Mouse (Mus musculus) limb, embryonic 14.5 days (tissue): ENCODE measurements around the gene Olfr913. TPM values are rescaled to one million over a fixed set of nuclear protein-coding genes. Genes with fewer than 3 reads are reported as not detected.

Source experiments
- ATAC-seq: fragments of 200-750 bp; cut with Nextera tagmentation; 2 replicates; pipeline ENCODE4 v1.8.0; 2017; ENCODE audit warnings: low read depth, moderate number of reproducible peaks, moderate TSS enrichment; ENCODE audit not compliant: low FRiP score
- DNase-seq: peaks from one replicate; pipeline ENCODE4 v3.0.0-alpha.2; 2015; ENCODE audit warnings: low spot score
- H3K27ac ChIP-seq: fragments of 300-500 bp; sonication (generic); replicated peaks from 2 replicates; pipeline ENCODE4 v1.5.1; 2014; ENCODE audit warnings: low read depth, mild to moderate bottlenecking, low read length, moderate library complexity, mixed read lengths
- H3K27me3 ChIP-seq: fragments of 300-500 bp; sonication (generic); 2 replicates; pipeline ENCODE4 v1.6.1; 2014; ENCODE audit warnings: low read length, mixed read lengths; ENCODE audit not compliant: control insufficient read depth, insufficient read depth
- H3K36me3 ChIP-seq: fragments of 300-500 bp; sonication (generic); 2 replicates; pipeline ENCODE4 v1.6.1; 2014; ENCODE audit warnings: mild to moderate bottlenecking, low read length, moderate library complexity, mixed read lengths; ENCODE audit not compliant: control insufficient read depth, insufficient read depth
- H3K4me1 ChIP-seq: fragments of 300-500 bp; sonication (generic); 2 replicates; pipeline ENCODE4 v1.6.1; 2014; ENCODE audit warnings: antibody characterized with exemption, low read length, mixed read lengths; ENCODE audit not compliant: control insufficient read depth, insufficient read depth
- H3K4me2 ChIP-seq: fragments of 300-500 bp; sonication (generic); replicated peaks from 2 replicates; pipeline ENCODE4 v1.6.1; 2014; ENCODE audit warnings: low read depth, mild to moderate bottlenecking, low read length, moderate library complexity; ENCODE audit not compliant: severe bottlenecking
- H3K4me3 ChIP-seq: fragments of 300-500 bp; sonication (generic); replicated peaks from 2 replicates; pipeline ENCODE4 v1.5.1; 2014; ENCODE audit warnings: low read length
- H3K9ac ChIP-seq: fragments of 300-500 bp; sonication (generic); 2 replicates; pipeline ENCODE4 v1.6.1; 2014; ENCODE audit warnings: mild to moderate bottlenecking, low read depth, low read length, moderate library complexity; ENCODE audit not compliant: severe bottlenecking
- H3K9me3 ChIP-seq: fragments of 300-500 bp; sonication (generic); 2 replicates; pipeline ENCODE4 v1.6.1; 2016; ENCODE audit warnings: low read length; ENCODE audit not compliant: control insufficient read depth
- POLR2A ChIP-seq: fragments of 200-500 bp; IDR thresholded peaks from 2 replicates; pipeline ENCODE4 v1.8.0; 2012; ENCODE audit warnings: inconsistent platforms, mild to moderate bottlenecking, moderate library complexity, borderline replicate concordance; ENCODE audit not compliant: insufficient read depth, insufficient read length; ENCODE audit errors: extremely low read depth
- WGBS: fragments of 180-500 bp; shearing (Covaris S2); extraction: QIAGEN DNeasy Blood & Tissue Kit; methylation state at CpG from one replicate; pipeline ENCODE4 v1.1.7; 2014; 5-methylcytosine and 5-hydroxymethylcytosine counted together
- polyA plus RNA-seq, 2 experiments: library from polyadenylated mRNA; depleted of rRNA in 1 of 2; stranded (reverse) in 1 of 2; unstranded in 1 of 2; fragments of >200 nt; fragmentation: Nextera tagmentation in 1 of 2; extraction: Ambion mirVana in 1 of 2; gene quantifications; 2 replicates each; pipeline versions ENCODE4 v1.2.1 to v1.2.3; 2012 to 2014

Gene Olfr913
- polyA plus RNA-seq (2012; rRNA removed) (not detected in 2 replicates), polyA plus RNA-seq (2014; fragmentation: Nextera tagmentation; extraction: Ambion mirVana) (not detected in 2 replicates)

DNA sequence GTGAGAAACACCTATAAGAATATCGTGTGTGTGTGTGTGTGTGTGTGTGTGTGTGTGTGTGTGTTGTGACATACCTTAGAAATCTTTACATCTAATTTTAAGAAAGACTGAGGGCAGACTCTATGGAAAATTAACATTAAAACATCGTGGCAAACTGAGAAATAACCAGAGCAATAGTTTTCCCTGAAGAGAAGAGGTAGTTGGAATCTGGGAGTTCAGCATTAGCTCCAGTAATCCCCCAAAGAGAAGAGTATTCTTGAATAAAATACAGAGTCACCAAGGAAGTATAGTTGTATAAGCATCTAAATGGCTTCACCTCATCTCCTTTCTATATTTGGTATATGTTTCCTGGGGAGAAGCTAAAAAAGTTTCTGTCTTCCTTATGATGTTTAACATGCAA lies at the start of gene Olfr913:
Gene Olfr913, plus strand, starts transcription at position 301 of the 400 bp plus-strand sequence.
- no peak for TF ChIP-seq POLR2A
- Histone ChIP-seq H3K27me3 (no peaks in the 10 kb centered on the region), H3K36me3 (no peaks in the 10 kb centered on the region), H3K9me3 (no peaks in the 10 kb centered on the region), H3K4me1 (no peaks in the 10 kb centered on the region), H3K4me3 (no peak within 1 kb of the TSS), H3K27ac (no peak within 1 kb of the TSS), H3K4me2 (no peak within 1 kb of the TSS), H3K9ac (no peak within 1 kb of the TSS)
- DNase-seq (no peak), ATAC-seq (no peak)
- 49% methylated on average over 2 of the region's 2 CpGs for WGBS

DNA sequence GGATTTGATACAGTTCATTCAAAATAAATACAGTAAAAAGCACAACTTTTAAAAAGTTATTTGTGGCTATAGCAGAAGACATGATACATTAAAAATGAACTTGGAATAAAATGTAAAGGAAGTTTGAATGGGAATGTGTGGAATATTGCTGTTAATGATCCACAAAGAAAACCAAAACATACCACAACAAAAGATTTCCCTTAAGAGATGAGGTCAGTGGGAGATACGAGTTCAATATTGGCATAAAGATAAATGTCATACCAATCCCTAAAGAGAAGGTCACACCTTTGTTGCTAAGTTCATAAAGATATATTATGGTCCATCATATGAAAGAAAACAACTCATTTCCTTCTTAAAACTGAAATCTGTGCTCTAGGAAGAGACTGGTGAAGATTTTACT lies 12.7 kb upstream of the Olfr913 start, which contains the start of gene Olfr912:
Gene Olfr912, plus strand, starts transcription at position 301 of the 400 bp plus-strand sequence.
- WGBS, result 82% methylated on average over 1 of the region's 1 CpGs
- Histone ChIP-seq H3K9me3 (no peaks in the 10 kb centered on the region), H3K4me2 (no peak within 1 kb of the TSS), H3K27me3 (no peaks in the 10 kb centered on the region), H3K36me3 (no peaks in the 10 kb centered on the region), H3K27ac (no peak within 1 kb of the TSS), H3K4me1 (no peaks in the 10 kb centered on the region), H3K4me3 (no peak within 1 kb of the TSS), H3K9ac (no peak within 1 kb of the TSS)
- DNase-seq (no peak), ATAC-seq (no peak)
- TF ChIP-seq POLR2A, result no peak

- H3K4me2 ChIP-seq, result no peak overlapping the region
- no peaks in the 10 kb centered on the region for H3K4me1 ChIP-seq
- no peak overlapping the region for H3K9ac ChIP-seq
- H3K36me3 ChIP-seq, result no peaks in the 10 kb centered on the region
- no peak overlapping the region for H3K4me3 ChIP-seq
- ATAC-seq (no peak), DNase-seq (no peak)
- TF ChIP-seq POLR2A, result no peak
- 52% methylated on average over 1 of the region's 1 CpGs for WGBS
- H3K27ac ChIP-seq, result no peak overlapping the region
- no peaks in the 10 kb centered on the region for H3K27me3 ChIP-seq
- H3K9me3 ChIP-seq, result no peaks in the 10 kb centered on the region
Measured at GRCm38 (mm10) chr9:38591056-38591455, 1.5 kb upstream of the Olfr913 start.

DNA sequence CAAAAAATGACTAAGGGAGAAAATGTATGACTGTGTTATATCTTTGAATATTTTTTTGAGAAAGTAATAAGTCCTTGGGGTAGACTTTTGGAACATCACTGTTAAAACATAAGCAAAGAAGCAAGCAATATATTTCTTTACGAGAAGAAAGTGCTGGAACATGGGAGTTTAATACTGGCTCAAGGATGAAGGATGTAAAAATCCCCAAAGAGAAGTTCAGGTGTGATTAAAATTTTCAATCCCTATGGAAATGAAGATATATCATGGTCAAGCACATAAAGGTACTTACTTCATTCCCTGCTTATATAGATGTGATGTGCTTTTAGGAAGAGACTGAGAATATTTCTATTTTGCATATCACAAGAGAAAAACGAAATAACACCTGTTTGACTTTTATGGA lies 12.2 kb downstream of the Olfr913 start, which contains the start of gene Olfr914:
Gene Olfr914, plus strand, starts transcription at position 301 of the 400 bp plus-strand sequence.
- H3K27me3 ChIP-seq, result no peaks in the 10 kb centered on the region
- H3K4me2 ChIP-seq, result no peak within 1 kb of the TSS
- WGBS, result 78% methylated on average over 2 of the region's 2 CpGs
- no peaks in the 10 kb centered on the region for H3K36me3 ChIP-seq
- DNase-seq (no peak), ATAC-seq (no peak)
- no peaks in the 10 kb centered on the region for H3K9me3 ChIP-seq
- no peaks in the 10 kb centered on the region for H3K4me1 ChIP-seq
- no peak within 1 kb of the TSS for H3K27ac ChIP-seq
- no peak within 1 kb of the TSS for H3K4me3 ChIP-seq
- no peak within 1 kb of the TSS for H3K9ac ChIP-seq
- TF ChIP-seq POLR2A, result no peak

DNA sequence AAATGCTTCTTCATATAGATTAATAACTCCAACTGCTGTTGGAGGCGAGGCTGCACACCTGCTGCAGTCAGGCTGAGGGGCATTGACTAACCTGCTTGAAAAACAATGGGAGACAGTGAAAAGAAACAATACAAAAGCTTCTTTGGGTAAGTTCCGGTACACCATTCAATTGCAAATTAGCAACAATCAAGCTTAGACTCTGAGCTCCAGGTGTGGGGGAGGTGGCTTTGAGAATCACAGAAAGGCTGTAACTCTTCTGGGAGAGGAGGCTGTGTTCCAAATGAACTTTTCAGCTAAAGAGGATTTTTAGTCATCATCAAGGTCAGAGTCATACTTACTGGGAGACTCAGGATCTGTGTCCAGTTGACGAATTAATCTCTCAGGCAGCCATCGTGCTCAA lies 39.8 kb downstream of the Olfr913 start:
- H3K27ac ChIP-seq, result no peak overlapping the region
- 84% methylated on average over 4 of the region's 4 CpGs for WGBS
- ATAC-seq (no peak), DNase-seq (no peak)
- no peak overlapping the region for H3K4me3 ChIP-seq
- H3K27me3 ChIP-seq, result no peaks in the 10 kb centered on the region
- H3K4me1 ChIP-seq, result no peaks in the 10 kb centered on the region
- no peak overlapping the region for H3K9ac ChIP-seq
- no peaks in the 10 kb centered on the region for H3K9me3 ChIP-seq
- TF ChIP-seq POLR2A, result no peak
- H3K36me3 ChIP-seq, result no peaks in the 10 kb centered on the region
- H3K4me2 ChIP-seq, result no peak overlapping the region

Other genes with a start within 250 kb of the Olfr913 start
- not detected in 2 replicates for gene Olfr898, start 244.3 kb upstream of the Olfr913 start, polyA plus RNA-seq (2012; rRNA removed)
- not detected in 2 replicates for gene Olfr898, start 244.3 kb upstream of the Olfr913 start, polyA plus RNA-seq (2014; fragmentation: Nextera tagmentation; extraction: Ambion mirVana)
- not detected in 2 replicates for gene Olfr250, start 225.9 kb upstream of the Olfr913 start, polyA plus RNA-seq (2012; rRNA removed)
- gene Olfr250, start 225.9 kb upstream of the Olfr913 start, polyA plus RNA-seq (2014; fragmentation: Nextera tagmentation; extraction: Ambion mirVana), result not detected in 2 replicates
- gene Olfr251, start 215.7 kb upstream of the Olfr913 start, polyA plus RNA-seq (2012; rRNA removed), result not detected in 2 replicates
- gene Olfr251, start 215.7 kb upstream of the Olfr913 start, polyA plus RNA-seq (2014; fragmentation: Nextera tagmentation; extraction: Ambion mirVana), result not detected in 2 replicates
- not detected in 2 replicates for gene Olfr147, start 191.1 kb upstream of the Olfr913 start, polyA plus RNA-seq (2012; rRNA removed)
- gene Olfr147, start 191.1 kb upstream of the Olfr913 start, polyA plus RNA-seq (2014; fragmentation: Nextera tagmentation; extraction: Ambion mirVana), result not detected in 2 replicates
- not detected in 2 replicates for gene Olfr901, start 163.3 kb upstream of the Olfr913 start, polyA plus RNA-seq (2012; rRNA removed)
- not detected in 2 replicates for gene Olfr901, start 163.3 kb upstream of the Olfr913 start, polyA plus RNA-seq (2014; fragmentation: Nextera tagmentation; extraction: Ambion mirVana)
- gene Olfr902, start 145.1 kb upstream of the Olfr913 start, polyA plus RNA-seq (2012; rRNA removed), result not detected in 2 replicates
- gene Olfr902, start 145.1 kb upstream of the Olfr913 start, polyA plus RNA-seq (2014; fragmentation: Nextera tagmentation; extraction: Ambion mirVana), result not detected in 2 replicates
- gene Olfr904, start 129.6 kb upstream of the Olfr913 start, polyA plus RNA-seq (2012; rRNA removed), result not detected in 2 replicates
- not detected in 2 replicates for gene Olfr904, start 129.6 kb upstream of the Olfr913 start, polyA plus RNA-seq (2014; fragmentation: Nextera tagmentation; extraction: Ambion mirVana)
- not detected in 2 replicates for gene Olfr905, start 121.7 kb upstream of the Olfr913 start, polyA plus RNA-seq (2012; rRNA removed)
- gene Olfr905, start 121.7 kb upstream of the Olfr913 start, polyA plus RNA-seq (2014; fragmentation: Nextera tagmentation; extraction: Ambion mirVana), result not detected in 2 replicates
- not detected in 2 replicates for gene Olfr906, start 105.7 kb upstream of the Olfr913 start, polyA plus RNA-seq (2012; rRNA removed)
- not detected in 2 replicates for gene Olfr906, start 105.7 kb upstream of the Olfr913 start, polyA plus RNA-seq (2014; fragmentation: Nextera tagmentation; extraction: Ambion mirVana)
- gene Olfr907, start 97.0 kb upstream of the Olfr913 start, polyA plus RNA-seq (2012; rRNA removed), result not detected in 2 replicates
- not detected in 2 replicates for gene Olfr907, start 97.0 kb upstream of the Olfr913 start, polyA plus RNA-seq (2014; fragmentation: Nextera tagmentation; extraction: Ambion mirVana)
- not detected in 2 replicates for gene Olfr911-ps1, start 71.2 kb upstream of the Olfr913 start, polyA plus RNA-seq (2012; rRNA removed)
- not detected in 2 replicates for gene Olfr911-ps1, start 71.2 kb upstream of the Olfr913 start, polyA plus RNA-seq (2014; fragmentation: Nextera tagmentation; extraction: Ambion mirVana)
- not detected in 2 replicates for gene Olfr910, start 54.9 kb upstream of the Olfr913 start, polyA plus RNA-seq (2012; rRNA removed)
- gene Olfr910, start 54.9 kb upstream of the Olfr913 start, polyA plus RNA-seq (2014; fragmentation: Nextera tagmentation; extraction: Ambion mirVana), result not detected in 2 replicates
- gene Olfr912, start 12.6 kb upstream of the Olfr913 start, polyA plus RNA-seq (2012; rRNA removed), result not detected in 2 replicates
- not detected in 2 replicates for gene Olfr912, start 12.6 kb upstream of the Olfr913 start, polyA plus RNA-seq (2014; fragmentation: Nextera tagmentation; extraction: Ambion mirVana)
- not detected in 2 replicates for gene Olfr914, start 12.3 kb downstream of the Olfr913 start, polyA plus RNA-seq (2012; rRNA removed)
- not detected in 2 replicates for gene Olfr914, start 12.3 kb downstream of the Olfr913 start, polyA plus RNA-seq (2014; fragmentation: Nextera tagmentation; extraction: Ambion mirVana)
- not detected in 2 replicates for gene Olfr916, start 67.1 kb downstream of the Olfr913 start, polyA plus RNA-seq (2012; rRNA removed)
- not detected in 2 replicates for gene Olfr916, start 67.1 kb downstream of the Olfr913 start, polyA plus RNA-seq (2014; fragmentation: Nextera tagmentation; extraction: Ambion mirVana)
- not detected in 2 replicates for gene Olfr917, start 73.1 kb downstream of the Olfr913 start, polyA plus RNA-seq (2012; rRNA removed)
- gene Olfr917, start 73.1 kb downstream of the Olfr913 start, polyA plus RNA-seq (2014; fragmentation: Nextera tagmentation; extraction: Ambion mirVana), result not detected in 2 replicates
- not detected in 2 replicates for gene Olfr918, start 81.8 kb downstream of the Olfr913 start, polyA plus RNA-seq (2012; rRNA removed)
- not detected in 2 replicates for gene Olfr918, start 81.8 kb downstream of the Olfr913 start, polyA plus RNA-seq (2014; fragmentation: Nextera tagmentation; extraction: Ambion mirVana)
- not detected in 2 replicates for gene Olfr919, start 110.9 kb downstream of the Olfr913 start, polyA plus RNA-seq (2012; rRNA removed)
- not detected in 2 replicates for gene Olfr919, start 110.9 kb downstream of the Olfr913 start, polyA plus RNA-seq (2014; fragmentation: Nextera tagmentation; extraction: Ambion mirVana)
- 19.1 and 20.6 TPM in 2 replicates for gene Vwa5a, start 125.5 kb downstream of the Olfr913 start, polyA plus RNA-seq (2012; rRNA removed)
- gene Vwa5a, start 125.5 kb downstream of the Olfr913 start, polyA plus RNA-seq (2014; fragmentation: Nextera tagmentation; extraction: Ambion mirVana), result 26.2 and 28.6 TPM in 2 replicates
- 0.09 and 0.10 TPM in 2 replicates for gene Olfr920, start 159.5 kb downstream of the Olfr913 start, polyA plus RNA-seq (2012; rRNA removed)
- 0.03 and 0.07 TPM in 2 replicates for gene Olfr920, start 159.5 kb downstream of the Olfr913 start, polyA plus RNA-seq (2014; fragmentation: Nextera tagmentation; extraction: Ambion mirVana)
- gene Olfr921, start 180.3 kb downstream of the Olfr913 start, polyA plus RNA-seq (2012; rRNA removed), result 0.09 TPM in 1 of 2 replicates, not detected in the other
- gene Olfr921, start 180.3 kb downstream of the Olfr913 start, polyA plus RNA-seq (2014; fragmentation: Nextera tagmentation; extraction: Ambion mirVana), result not detected in 2 replicates
- gene Olfr922, start 221.9 kb downstream of the Olfr913 start, polyA plus RNA-seq (2012; rRNA removed), result not detected in 2 replicates
- not detected in 2 replicates for gene Olfr922, start 221.9 kb downstream of the Olfr913 start, polyA plus RNA-seq (2014; fragmentation: Nextera tagmentation; extraction: Ambion mirVana)
- gene Olfr923, start 233.8 kb downstream of the Olfr913 start, polyA plus RNA-seq (2012; rRNA removed), result not detected in 2 replicates
- gene Olfr923, start 233.8 kb downstream of the Olfr913 start, polyA plus RNA-seq (2014; fragmentation: Nextera tagmentation; extraction: Ambion mirVana), result not detected in 2 replicates